Mouse (Mus musculus) urinary bladder, postnatal 10 days (tissue): ENCODE measurements at regions not wholly inside any gene's neighbourhood (a gene's known extent, or its start where the extent isn't known, plus 50 kb on each side); places are given as distances from the start of the nearest gene placed in this dataset.

ENCODE experiments used
- DNase-seq: peaks from one replicate; pipeline ENCODE4 v3.0.0; 2022; ENCODE audit warnings: low spot score

GRCm38 (mm10) chr1:73214305-73214946 lies 198.7 kb upstream of the Tnp1 start:
- no peak for DNase-seq

GRCm38 (mm10) chr1:73207421-73207820 lies 191.7 kb upstream of the Tnp1 start:
- DNase-seq: no peak

- no peak for DNase-seq
Observed at GRCm38 (mm10) chr1:73205788-73206187, 190.1 kb upstream of the Tnp1 start.

GRCm38 (mm10) chr1:73200112-73200511 lies 184.4 kb upstream of the Tnp1 start:
- DNase-seq: no peak

- no peak for DNase-seq
Observed at GRCm38 (mm10) chr1:73190832-73191231, 175.1 kb upstream of the Tnp1 start.

GRCm38 (mm10) chr1:73188796-73189195 lies 173.1 kb upstream of the Tnp1 start:
- no peak for DNase-seq

- no peak for DNase-seq
Observed at GRCm38 (mm10) chr1:73184477-73184876, 168.8 kb upstream of the Tnp1 start.

- no peak for DNase-seq
Observed at GRCm38 (mm10) chr1:73178810-73179209, 163.1 kb upstream of the Tnp1 start.

GRCm38 (mm10) chr1:73177076-73177475 lies 161.4 kb upstream of the Tnp1 start:
- DNase-seq: no peak

- no peak for DNase-seq
Observed at GRCm38 (mm10) chr1:73170668-73171008, 154.9 kb upstream of the Tnp1 start.

- no peak for DNase-seq
Observed at GRCm38 (mm10) chr1:73169929-73170667, 154.4 kb upstream of the Tnp1 start.

- no peak for DNase-seq
Observed at GRCm38 (mm10) chr1:73169077-73169869, 153.6 kb upstream of the Tnp1 start.

GRCm38 (mm10) chr1:73160199-73160598 lies 144.5 kb upstream of the Tnp1 start:
- DNase-seq: no peak

GRCm38 (mm10) chr1:73159405-73159976 lies 143.8 kb upstream of the Tnp1 start:
- DNase-seq: no peak

- DNase-seq: no peak
Observed at GRCm38 (mm10) chr1:73153438-73154097, 137.9 kb upstream of the Tnp1 start.

- DNase-seq: no peak
Observed at GRCm38 (mm10) chr1:73149926-73150325, 134.2 kb upstream of the Tnp1 start.

GRCm38 (mm10) chr1:73142845-73143244 lies 127.1 kb upstream of the Tnp1 start:
- no peak for DNase-seq

- DNase-seq: no peak
Observed at GRCm38 (mm10) chr1:73140557-73141345, 125.0 kb upstream of the Tnp1 start.

- no peak for DNase-seq
Observed at GRCm38 (mm10) chr1:73130215-73130861, 114.6 kb upstream of the Tnp1 start.

GRCm38 (mm10) chr1:73123012-73123411 lies 107.3 kb upstream of the Tnp1 start:
- DNase-seq: no peak

GRCm38 (mm10) chr1:73118661-73119060 lies 103.0 kb upstream of the Tnp1 start:
- no peak for DNase-seq
